Mouse (Mus musculus) intestine, embryonic 16.5 days (tissue): ENCODE results near the gene Gpr84. TPM values are rescaled to one million over a fixed set of nuclear protein-coding genes. Genes with fewer than 3 reads are reported as not detected.

ENCODE experiments used
- ATAC-seq: fragments of 200-750 bp; cut with Nextera tagmentation; 2 replicates; pipeline ENCODE4 v1.8.0; 2017; ENCODE audit warnings: moderate TSS enrichment, moderate library complexity
- H3K27ac ChIP-seq: fragments of 300-500 bp; sonication (generic); 2 replicates; pipeline ENCODE4 v1.5.1; 2014; ENCODE audit warnings: mild to moderate bottlenecking, low read length
- H3K27me3 ChIP-seq: fragments of 300-500 bp; sonication (generic); replicated peaks from 2 replicates; pipeline ENCODE4 v1.6.1; 2014; ENCODE audit warnings: low read length, control low read depth, mixed read lengths; ENCODE audit not compliant: control insufficient read depth, insufficient read depth
- H3K36me3 ChIP-seq: fragments of 300-500 bp; sonication (generic); 2 replicates; pipeline ENCODE4 v1.6.1; 2014; ENCODE audit warnings: low read length, control low read depth; ENCODE audit not compliant: control insufficient read depth, insufficient read depth
- H3K4me1 ChIP-seq: fragments of 300-500 bp; sonication (generic); 2 replicates; pipeline ENCODE4 v1.6.1; 2014; ENCODE audit warnings: low read length, control low read depth, mixed read lengths; ENCODE audit not compliant: control insufficient read depth, insufficient read depth
- H3K4me2 ChIP-seq: fragments of 300-500 bp; sonication (generic); 2 replicates; pipeline ENCODE4 v1.6.1; 2014; ENCODE audit warnings: low read depth, low read length, control low read depth
- H3K4me3 ChIP-seq: fragments of 300-500 bp; sonication (generic); 2 replicates; pipeline ENCODE4 v1.5.1; 2014; ENCODE audit warnings: mild to moderate bottlenecking, low read length
- H3K9ac ChIP-seq: fragments of 300-500 bp; sonication (generic); 2 replicates; pipeline ENCODE4 v1.6.1; 2014; ENCODE audit warnings: low read depth, low read length
- H3K9me3 ChIP-seq: fragments of 300-500 bp; sonication (generic); 2 replicates; pipeline ENCODE4 v1.6.1; 2016; ENCODE audit warnings: low read length, control low read depth; ENCODE audit not compliant: control insufficient read depth
- WGBS: fragments of 180-500 bp; shearing (Covaris S2); extraction: QIAGEN DNeasy Blood & Tissue Kit; methylation state at CpG from one replicate; pipeline ENCODE4 v1.1.7; 2014; 5-methylcytosine and 5-hydroxymethylcytosine counted together
- polyA plus RNA-seq: library from polyadenylated mRNA; unstranded; fragments of >200 nt; fragmentation: Nextera tagmentation; extraction: Ambion mirVana; gene quantifications from 2 replicates; pipeline ENCODE4 v1.2.1, GENCODE M21; 2015

The Gpr84 gene
- polyA plus RNA-seq, 1 experiment from 2014 or later = 0.09 TPM

DNA sequence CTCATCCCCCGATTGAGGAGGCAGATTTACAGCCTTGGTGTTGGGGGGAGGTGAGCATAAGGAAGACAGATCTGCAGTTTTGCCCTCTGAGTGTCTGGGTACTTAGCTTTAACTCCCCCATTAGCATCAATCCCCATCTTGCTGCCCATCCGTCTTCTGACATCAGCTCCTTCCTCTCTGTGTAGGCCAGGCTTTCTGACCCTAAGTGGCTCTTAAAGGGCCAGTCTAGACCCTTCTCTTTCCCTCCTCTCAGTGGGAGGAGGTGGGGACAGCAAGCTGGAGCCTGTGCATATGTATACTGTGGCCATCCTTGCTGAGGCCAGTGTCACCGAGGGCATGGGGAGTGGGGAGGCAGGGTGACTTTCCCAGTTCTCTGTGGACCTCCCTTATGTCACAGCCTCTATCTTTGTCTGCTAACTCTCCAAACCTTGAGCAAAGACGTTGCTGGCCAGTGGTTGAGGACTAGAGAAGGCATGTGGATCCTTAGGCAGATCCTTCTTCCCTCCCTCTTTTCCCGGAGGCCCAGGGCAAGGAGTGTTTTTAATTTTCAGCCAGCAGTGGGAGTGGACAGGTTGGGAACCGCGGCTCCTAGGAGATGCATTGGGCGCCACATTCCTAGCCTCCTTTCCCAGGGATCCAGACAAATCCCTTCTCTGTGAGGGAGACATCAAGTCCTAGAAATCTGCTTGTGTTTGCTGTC is 6.3 kb downstream of the Gpr84 start:
- peaks cover 78% of the 10 kb centered on the region for H3K4me1 ChIP-seq
- ATAC-seq = no peak
- no peaks in the 10 kb centered on the region for H3K27me3 ChIP-seq
- WGBS = 14% methylated on average over 8 of the region's 8 CpGs
- H3K27ac ChIP-seq = peak overlapping the region; percentile 90
- peak overlapping the region; percentile 56 for H3K4me3 ChIP-seq
- peak overlapping the region; percentile 81 for H3K9ac ChIP-seq
- H3K4me2 ChIP-seq = peak overlapping the region; percentile 90
- H3K9me3 ChIP-seq = no peaks in the 10 kb centered on the region
- H3K36me3 ChIP-seq = no peaks in the 10 kb centered on the region

DNA sequence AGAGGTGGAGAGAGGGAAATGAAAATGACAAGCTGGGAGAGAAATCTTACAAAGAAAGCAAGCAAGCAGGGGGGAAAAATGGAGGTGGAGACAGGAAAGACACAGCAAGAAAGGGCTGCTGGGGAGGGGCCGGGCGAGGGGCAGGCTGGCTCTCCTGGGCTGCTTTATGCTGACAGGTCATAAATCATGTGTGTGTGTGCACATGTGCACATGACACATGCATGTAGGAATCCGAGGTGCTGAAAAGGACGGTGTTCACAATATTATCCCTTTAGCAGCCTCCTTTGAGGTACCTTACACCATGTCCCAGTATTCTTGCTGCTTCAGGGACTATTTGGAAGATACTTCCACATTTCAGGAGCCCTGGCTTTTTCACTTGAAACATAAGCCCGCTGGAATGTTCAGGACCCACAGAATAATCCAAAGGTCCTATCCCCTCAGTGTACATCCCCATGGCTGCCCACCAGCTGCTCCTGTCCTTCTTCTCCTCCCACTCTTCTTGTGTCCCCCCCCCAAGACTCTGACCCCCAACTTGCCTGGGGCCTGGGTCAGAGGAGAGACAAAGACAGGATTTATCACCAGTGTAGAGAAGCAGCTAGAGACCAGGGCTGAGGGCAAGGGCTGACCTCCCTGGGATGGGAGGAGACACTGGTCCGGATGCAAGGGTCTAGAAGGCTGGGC is 7.9 kb downstream of the Gpr84 start:
- H3K27me3 ChIP-seq = no peaks in the 10 kb centered on the region
- no peak overlapping the region for H3K4me2 ChIP-seq
- peaks cover 4% of the 10 kb centered on the region; the same call in 1 of the 2 replicates for H3K36me3 ChIP-seq
- no peak for ATAC-seq
- H3K27ac ChIP-seq = peak overlapping the region; percentile 60; the same call in 1 of the 2 replicates
- no peak overlapping the region for H3K4me3 ChIP-seq
- peak overlapping the region; percentile 47; the same call in 1 of the 2 replicates for H3K9ac ChIP-seq
- H3K9me3 ChIP-seq = no peaks in the 10 kb centered on the region
- 27% methylated on average over 6 of the region's 6 CpGs for WGBS
- H3K4me1 ChIP-seq = peaks cover 67% of the 10 kb centered on the region

DNA sequence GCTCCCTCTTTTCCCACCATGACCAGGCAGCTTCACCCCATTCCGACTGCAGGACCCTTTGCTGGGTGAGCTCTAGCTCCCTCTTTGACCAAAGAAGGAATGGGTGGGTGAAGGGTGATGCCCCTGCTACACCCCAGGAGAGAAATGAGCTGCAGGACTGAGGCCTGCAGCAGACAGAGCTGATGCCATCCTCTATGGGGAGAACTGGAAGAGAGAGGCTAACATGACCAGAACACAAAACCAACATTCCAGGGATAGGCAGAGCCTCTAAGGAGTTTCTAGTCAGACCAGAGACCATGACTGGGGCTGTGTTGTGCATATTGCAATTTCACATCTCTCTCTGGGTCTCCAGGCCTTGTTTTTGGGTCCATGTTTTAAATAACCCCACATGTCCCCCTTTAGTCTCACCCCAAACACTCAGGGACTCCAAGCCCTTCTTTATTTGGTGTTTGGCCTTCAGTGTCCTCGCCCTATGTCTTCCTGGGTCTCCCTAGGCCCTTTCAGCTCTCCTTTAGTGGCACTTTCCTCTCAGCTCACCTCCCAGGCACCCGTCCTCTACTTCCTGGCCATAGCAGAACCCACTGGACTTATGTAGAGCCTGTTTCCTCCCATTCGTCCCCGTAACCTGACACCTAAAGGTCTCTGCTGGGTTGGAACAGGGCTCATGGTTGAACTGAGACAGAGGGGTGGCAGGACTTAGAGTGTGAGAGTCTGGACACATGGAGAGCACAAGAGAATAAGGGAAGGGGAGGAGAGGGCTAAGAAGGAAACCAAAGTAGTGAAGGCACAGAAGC is 8.7 kb downstream of the Gpr84 start:
- 33% methylated on average over 5 of the region's 5 CpGs for WGBS
- Histone ChIP-seq H3K4me2 (no peak overlapping the region), H3K4me1 (peaks cover 60% of the 10 kb centered on the region), H3K36me3 (peaks cover 5% of the 10 kb centered on the region; the same call in 1 of the 2 replicates), H3K9me3 (no peaks in the 10 kb centered on the region), H3K4me3 (no peak overlapping the region), H3K27ac (peak overlapping the region; percentile 60), H3K27me3 (no peaks in the 10 kb centered on the region), H3K9ac (peak overlapping the region; percentile 47)
- ATAC-seq = no peak

DNA sequence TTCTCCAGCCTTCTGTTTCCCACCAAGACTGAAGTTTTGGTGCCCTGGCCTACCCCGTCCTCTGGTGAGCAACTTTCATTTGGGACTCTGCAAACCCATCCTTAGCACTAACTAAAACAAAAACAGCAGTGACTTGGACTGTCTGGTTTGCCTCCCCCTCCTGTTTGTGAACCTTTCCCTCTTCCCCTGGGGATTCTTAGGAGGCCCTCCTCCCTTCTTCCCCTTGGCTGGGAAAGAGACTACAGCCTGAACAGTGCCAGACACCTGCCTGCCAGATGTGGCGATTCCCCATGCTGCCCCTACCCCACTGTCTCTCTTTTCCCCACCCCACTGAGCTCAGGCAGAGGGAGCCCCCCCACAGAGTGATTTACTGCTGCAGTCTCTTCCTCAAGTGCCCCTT is 9.4 kb downstream of the Gpr84 start:
- 32% methylated on average over 2 of the region's 2 CpGs for WGBS
- Histone ChIP-seq H3K27me3 (no peaks in the 10 kb centered on the region), H3K9ac (no peak overlapping the region), H3K9me3 (no peaks in the 10 kb centered on the region), H3K27ac (peak overlapping the region; percentile 56), H3K4me2 (no peak overlapping the region), H3K4me3 (no peak overlapping the region), H3K4me1 (peaks cover 56% of the 10 kb centered on the region), H3K36me3 (peaks cover 5% of the 10 kb centered on the region; the same call in 1 of the 2 replicates)
- ATAC-seq = no peak

DNA sequence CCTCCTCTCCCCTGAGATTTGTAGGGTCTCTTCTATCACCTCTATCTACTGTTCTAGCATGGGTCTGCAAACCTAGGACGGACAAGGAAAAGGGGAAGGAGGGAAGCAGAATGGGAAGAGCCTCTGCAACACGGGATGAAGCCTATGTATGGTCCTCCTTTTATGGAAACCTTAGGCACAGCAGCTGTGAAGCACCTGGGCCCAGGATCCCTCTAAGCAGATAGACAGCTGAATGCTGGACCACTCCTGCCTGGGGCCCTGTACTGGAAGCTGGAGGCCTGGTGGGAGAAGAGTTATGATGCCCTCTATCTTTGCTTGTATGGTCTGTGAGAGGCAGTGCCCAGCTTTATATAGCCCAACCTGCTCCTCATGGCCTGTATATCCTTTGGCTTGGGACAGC is 9.9 kb downstream of the Gpr84 start:
- H3K9me3 ChIP-seq = no peaks in the 10 kb centered on the region
- WGBS = 38% methylated on average over 2 of the region's 2 CpGs
- H3K9ac ChIP-seq = no peak overlapping the region
- H3K4me3 ChIP-seq = no peak overlapping the region
- no peak for ATAC-seq
- no peaks in the 10 kb centered on the region for H3K27me3 ChIP-seq
- H3K4me2 ChIP-seq = no peak overlapping the region
- peak overlapping the region; percentile 56 for H3K27ac ChIP-seq
- H3K4me1 ChIP-seq = peaks cover 54% of the 10 kb centered on the region
- peaks cover 5% of the 10 kb centered on the region; the same call in 1 of the 2 replicates for H3K36me3 ChIP-seq

DNA sequence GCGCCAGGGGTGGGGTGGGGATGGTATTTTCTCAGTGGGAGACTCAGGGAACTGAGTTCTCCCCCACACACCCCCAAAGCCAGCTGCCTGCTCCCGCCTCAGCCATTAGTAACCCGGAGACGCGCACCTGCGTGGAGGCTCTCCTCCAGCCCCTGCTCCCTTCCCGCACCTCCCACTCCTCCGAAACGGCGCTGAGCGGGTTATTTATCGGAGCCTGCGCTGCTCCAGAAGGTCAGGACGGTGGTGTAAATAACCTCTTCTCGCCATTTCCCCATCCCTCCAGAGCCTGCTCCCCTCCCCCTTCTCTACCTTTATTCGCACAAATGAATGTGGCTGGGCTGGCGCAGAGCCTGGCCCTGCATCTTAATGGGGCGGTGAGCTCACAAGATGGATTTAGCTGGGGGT is 10.3 kb downstream of the Gpr84 start:
- Histone ChIP-seq H3K4me1 (peaks cover 54% of the 10 kb centered on the region), H3K4me3 (no peak overlapping the region)
- ATAC-seq = no peak

DNA sequence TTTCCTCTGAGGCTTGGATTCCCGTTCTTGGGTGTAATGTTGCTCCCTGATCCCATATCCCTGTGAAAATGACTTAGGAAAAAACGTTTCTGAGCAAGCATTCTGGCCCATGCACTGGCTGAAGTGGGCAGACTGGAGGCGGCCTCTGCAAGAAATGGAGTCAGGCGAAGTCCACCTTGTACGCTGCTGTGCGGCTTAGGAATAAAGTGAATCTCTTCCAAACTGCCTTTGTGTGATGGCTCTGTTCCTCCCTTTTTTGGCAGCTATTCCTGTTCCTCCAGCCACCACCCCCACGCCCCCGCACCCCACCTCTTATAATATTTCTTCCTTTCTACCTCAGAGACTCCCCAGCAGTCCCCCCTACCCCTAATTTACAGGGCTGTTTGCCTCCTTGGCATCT is 10.8 kb downstream of the Gpr84 start:
- H3K4me1 ChIP-seq = peaks cover 53% of the 10 kb centered on the region
- no peak overlapping the region for H3K4me2 ChIP-seq
- no peaks in the 10 kb centered on the region for H3K27me3 ChIP-seq
- no peak overlapping the region for H3K4me3 ChIP-seq
- ATAC-seq = no peak
- H3K9ac ChIP-seq = 0 out of 2 replicates have a peak overlapping the region, but pooled peaks have one; percentile 30
- H3K36me3 ChIP-seq = peaks cover 5% of the 10 kb centered on the region; the same call in 1 of the 2 replicates
- H3K9me3 ChIP-seq = no peaks in the 10 kb centered on the region
- 45% methylated on average over 8 of the region's 8 CpGs for WGBS
- H3K27ac ChIP-seq = peak overlapping the region; percentile 43; the same call in 1 of the 2 replicates

More for the DNA sequence above, 10.3 kb downstream of the Gpr84 start:
- no peaks in the 10 kb centered on the region for H3K9me3 ChIP-seq
- WGBS = 18% methylated on average over 18 of the region's 18 CpGs
- no peaks in the 10 kb centered on the region for H3K27me3 ChIP-seq
- no peak overlapping the region for H3K4me2 ChIP-seq
- 0 out of 2 replicates have a peak overlapping the region, but pooled peaks have one; percentile 30 for H3K9ac ChIP-seq
- H3K27ac ChIP-seq = peak overlapping the region; percentile 56
- H3K36me3 ChIP-seq = peaks cover 5% of the 10 kb centered on the region; the same call in 1 of the 2 replicates

DNA sequence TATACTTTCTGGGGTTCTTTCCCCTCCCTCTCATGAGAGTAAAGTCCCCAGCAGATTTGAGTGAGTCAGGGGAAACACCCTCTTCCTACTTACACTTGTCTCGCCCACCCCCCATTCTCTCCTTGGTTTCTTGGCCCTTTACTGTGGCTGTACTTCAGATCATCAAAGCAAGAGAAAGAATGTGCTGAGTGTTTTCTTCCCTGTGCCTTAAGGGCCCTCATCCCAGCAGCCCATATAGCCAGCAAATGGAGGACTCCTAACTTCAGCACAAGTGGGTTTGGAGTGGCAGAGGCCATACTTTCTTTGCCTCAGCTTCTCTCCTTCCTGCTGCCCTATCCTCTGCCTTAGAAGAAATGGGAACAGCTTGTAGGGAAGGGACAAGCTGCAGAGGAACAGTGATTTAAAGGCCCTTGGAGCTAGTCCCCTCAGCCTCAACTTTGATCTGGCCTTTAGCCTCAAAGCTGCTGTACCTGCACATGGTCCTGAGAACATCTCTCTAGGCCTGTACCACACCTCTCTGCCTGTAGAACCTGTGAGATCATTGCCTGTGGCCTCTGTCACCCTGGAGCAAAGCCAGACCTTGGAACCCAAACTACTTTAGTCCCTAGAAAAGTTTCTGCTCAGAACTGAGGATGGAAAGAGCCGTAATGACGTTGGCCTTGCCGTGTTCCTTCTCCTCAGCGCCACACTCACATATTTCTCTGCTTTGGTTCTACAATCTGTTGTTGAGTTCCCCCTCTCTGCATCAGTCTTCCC is 11.4 kb downstream of the Gpr84 start:
- peaks cover 47% of the 10 kb centered on the region for H3K4me1 ChIP-seq

More for the DNA sequence above, 11.4 kb downstream of the Gpr84 start:
- Histone ChIP-seq H3K9me3 (no peaks in the 10 kb centered on the region), H3K27ac (peak overlapping the region; percentile 6; the same call in 1 of the 2 replicates), H3K9ac (no peak overlapping the region), H3K4me3 (no peak overlapping the region), H3K36me3 (peaks cover 5% of the 10 kb centered on the region; the same call in 1 of the 2 replicates), H3K27me3 (no peaks in the 10 kb centered on the region), H3K4me2 (no peak overlapping the region)
- WGBS = 59% methylated on average over 5 of the region's 5 CpGs
- no peak for ATAC-seq
